Mouse (Mus musculus): ENCODE results near the gene Ralb. TPM values are rescaled to one million over a fixed set of nuclear protein-coding genes. Genes with fewer than 3 reads are reported as not detected.

The Ralb gene
- total and polyA plus RNA-seq, 2 experiments from 2014 or later, result 41.9 to 63.2 TPM

DNA sequence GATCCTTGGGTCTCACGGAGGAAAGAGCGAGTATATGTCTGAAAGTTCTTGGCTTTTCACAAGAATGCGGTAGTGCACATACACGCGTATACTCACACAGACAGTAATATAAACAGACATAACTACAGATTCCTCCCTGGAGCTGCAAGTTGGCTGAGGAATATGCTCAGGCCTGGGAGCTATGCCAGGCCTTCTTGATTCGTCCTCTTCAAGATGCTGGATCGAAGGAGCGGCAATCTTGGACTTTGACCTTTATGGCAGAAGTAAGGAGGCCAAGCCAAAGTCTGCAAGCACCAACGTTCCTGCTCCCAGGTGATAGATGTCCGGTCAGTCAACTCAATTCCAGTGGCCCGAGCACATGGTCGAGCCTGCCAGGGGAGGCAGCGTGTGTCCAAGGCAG lies 26.3 kb upstream of the Ralb start:
- H3K36me3 ChIP-seq (ENCODE audit: insufficient read depth, low read length), result peaks cover 12% of the 10 kb centered on the region; the same call in 1 of the 2 replicates
- no peak overlapping the region for H3K4me3 ChIP-seq (ENCODE audit: low read depth, low read length)
- no peaks in the 10 kb centered on the region for H3K27me3 ChIP-seq (ENCODE audit: insufficient read depth, low read length)
- 93% methylated on average over 13 of the region's 13 CpGs for WGBS
- no peak for ATAC-seq (ENCODE audit: low FRiP score)
- no peak overlapping the region for H3K9ac ChIP-seq (replicated peaks; ENCODE audit: low read length, poor library complexity, severe bottlenecking)
- no peaks in the 10 kb centered on the region for H3K9me3 ChIP-seq (ENCODE audit: low read length)
- DNase-seq (ENCODE audit: low spot score), result no peak
- no peak overlapping the region for H3K27ac ChIP-seq (ENCODE audit: low read depth, low read length)
- peaks cover 6% of the 10 kb centered on the region; the same call in 1 of the 2 replicates for H3K4me1 ChIP-seq (ENCODE audit: insufficient read depth, low read length)
- no peak overlapping the region for H3K4me2 ChIP-seq (ENCODE audit: low read depth, low read length, poor library complexity, severe bottlenecking)
- no peak for TF ChIP-seq CTCF (IDR thresholded peaks at IDR 0.05)

DNA sequence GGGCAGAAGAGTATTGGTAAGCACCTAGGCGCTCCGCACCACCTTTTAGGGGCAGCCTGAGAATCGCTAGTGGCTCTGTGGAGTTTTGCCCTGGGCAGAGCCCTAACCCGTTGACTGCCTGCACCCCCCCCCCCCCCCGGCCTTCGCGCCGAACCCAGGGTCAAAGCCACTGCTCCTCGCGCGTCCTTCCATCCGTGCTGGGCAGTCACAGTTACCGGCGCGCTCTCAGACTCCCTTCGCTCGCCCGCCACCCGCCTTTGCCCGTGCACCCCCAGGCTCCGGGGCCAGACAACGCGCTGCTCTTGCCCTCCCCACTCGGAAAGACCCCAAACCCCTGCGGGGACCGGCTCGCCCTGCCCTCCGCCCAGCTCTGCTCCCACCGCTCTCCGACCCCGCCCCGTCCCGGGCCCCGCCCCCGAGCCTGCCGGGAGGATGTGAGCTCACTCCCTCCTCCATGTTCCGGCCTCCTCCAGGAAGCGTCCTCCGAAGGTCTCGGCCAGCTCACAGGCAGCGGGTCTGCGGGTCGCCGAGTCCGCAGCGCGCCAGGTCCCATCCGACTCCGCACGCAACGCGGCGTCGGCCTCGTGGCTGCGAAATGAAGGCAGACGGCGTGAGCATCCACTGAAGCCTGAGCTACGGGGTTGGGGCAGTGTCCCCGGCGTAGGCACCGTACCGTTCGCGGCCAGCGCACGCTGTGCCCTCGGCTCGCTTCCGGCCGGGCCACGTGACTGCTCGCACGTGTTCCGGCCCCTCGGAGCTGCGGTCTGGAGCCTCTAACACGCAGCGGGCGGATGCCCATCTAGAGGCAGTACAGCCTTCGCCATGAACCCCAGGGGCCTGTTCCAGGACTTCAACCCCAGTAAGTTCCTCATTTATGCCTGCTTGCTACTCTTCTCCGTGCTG lies 21.3 kb upstream of the Ralb start, which contains the start of gene Tmem185b:
Tmem185b (plus strand) TSS at position 472 of the 903 bp plus-strand sequence.
- peak within 1 kb of the TSS; percentile 90 for H3K4me2 ChIP-seq (ENCODE audit: low read depth, low read length, poor library complexity, severe bottlenecking)
- peak within 1 kb of the TSS; percentile 81 for H3K9ac ChIP-seq (replicated peaks; ENCODE audit: low read length, poor library complexity, severe bottlenecking)
- WGBS, result 1% methylated on average over 64 of the region's 82 CpGs
- H3K4me1 ChIP-seq (ENCODE audit: insufficient read depth, low read length), result peaks cover 12% of the 10 kb centered on the region; the same call in 1 of the 2 replicates
- no peak for TF ChIP-seq CTCF (IDR thresholded peaks at IDR 0.05)
- H3K4me3 ChIP-seq (ENCODE audit: low read depth, low read length), result peak within 1 kb of the TSS; percentile 65
- H3K36me3 ChIP-seq (ENCODE audit: insufficient read depth, low read length), result peaks cover 12% of the 10 kb centered on the region; the same call in 1 of the 2 replicates
- no peaks in the 10 kb centered on the region for H3K27me3 ChIP-seq (ENCODE audit: insufficient read depth, low read length)
- peak within 1 kb of the TSS; percentile 78 for H3K27ac ChIP-seq (ENCODE audit: low read depth, low read length)
- DNase-seq (ENCODE audit: low spot score), result peak; percentile 83
- no peaks in the 10 kb centered on the region for H3K9me3 ChIP-seq (ENCODE audit: low read length)
- peak; percentile 95 for ATAC-seq (ENCODE audit: low FRiP score)

DNA sequence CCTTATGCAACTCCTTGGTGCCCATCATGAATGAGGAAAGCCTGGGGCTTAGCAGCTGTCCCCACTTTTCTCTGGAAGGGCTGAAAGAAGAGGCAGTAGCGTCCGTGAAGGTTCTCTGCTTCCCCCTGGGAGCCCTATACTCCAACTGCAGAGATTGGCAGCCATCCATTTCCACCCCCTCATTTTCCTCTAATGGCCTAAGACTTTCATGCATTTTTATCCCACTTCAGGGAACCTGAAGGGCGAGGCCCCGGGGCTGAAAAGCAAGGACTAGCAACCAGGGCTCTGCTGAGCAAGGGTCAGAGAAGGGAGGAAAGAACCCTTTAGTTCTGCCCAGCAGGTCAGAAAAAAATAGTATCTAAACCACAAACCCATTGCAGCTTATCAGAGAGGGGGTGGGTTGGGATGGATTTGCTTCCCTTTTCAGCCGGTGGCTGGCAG lies 20.4 kb upstream of the Ralb start:
- H3K4me3 ChIP-seq (ENCODE audit: low read depth, low read length), result peak overlapping the region; percentile 65
- 4% methylated on average over 5 of the region's 5 CpGs for WGBS
- ATAC-seq (ENCODE audit: low FRiP score), result no peak
- H3K4me2 ChIP-seq (ENCODE audit: low read depth, low read length, poor library complexity, severe bottlenecking), result peak overlapping the region; percentile 90
- H3K9me3 ChIP-seq (ENCODE audit: low read length), result no peaks in the 10 kb centered on the region
- 0 out of 2 replicates have a peak overlapping the region, but pooled peaks have one; percentile 78 for H3K27ac ChIP-seq (ENCODE audit: low read depth, low read length)
- peak; percentile 73 for DNase-seq (ENCODE audit: low spot score)
- peak; percentile 41; the same call in 1 of the 2 replicates for TF ChIP-seq CTCF (IDR thresholded peaks at IDR 0.05)
- peak overlapping the region; percentile 81 for H3K9ac ChIP-seq (replicated peaks; ENCODE audit: low read length, poor library complexity, severe bottlenecking)
- peaks cover 12% of the 10 kb centered on the region; the same call in 1 of the 2 replicates for H3K36me3 ChIP-seq (ENCODE audit: insufficient read depth, low read length)
- no peaks in the 10 kb centered on the region for H3K27me3 ChIP-seq (ENCODE audit: insufficient read depth, low read length)
- H3K4me1 ChIP-seq (ENCODE audit: insufficient read depth, low read length), result peaks cover 12% of the 10 kb centered on the region; the same call in 1 of the 2 replicates

DNA sequence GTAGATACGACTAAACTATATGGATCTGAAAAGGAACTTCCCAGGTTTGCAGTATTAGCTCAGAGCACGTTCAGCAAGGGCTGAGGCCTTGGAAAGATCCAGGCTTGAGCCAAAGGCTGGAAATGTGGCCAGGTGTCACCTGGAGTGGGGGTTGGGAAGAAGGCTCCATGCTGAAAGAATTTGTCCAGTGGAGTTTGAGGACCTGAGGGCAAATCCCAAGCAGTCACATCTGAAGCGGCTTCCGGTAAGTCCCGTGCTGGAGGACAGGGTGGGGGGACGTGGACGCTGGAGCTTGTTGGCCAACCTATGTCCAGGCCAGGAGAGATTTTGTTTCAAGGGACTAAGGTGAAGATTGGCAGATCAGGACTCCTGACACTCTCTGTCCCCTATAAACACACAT lies 19.2 kb upstream of the Ralb start:
- no peak for DNase-seq (ENCODE audit: low spot score)
- ATAC-seq (ENCODE audit: low FRiP score), result no peak
- no peak overlapping the region for H3K4me3 ChIP-seq (ENCODE audit: low read depth, low read length)
- H3K4me2 ChIP-seq (ENCODE audit: low read depth, low read length, poor library complexity, severe bottlenecking), result no peak overlapping the region
- WGBS, result 94% methylated on average over 7 of the region's 7 CpGs
- peaks cover 10% of the 10 kb centered on the region; the same call in 1 of the 2 replicates for H3K36me3 ChIP-seq (ENCODE audit: insufficient read depth, low read length)
- H3K27ac ChIP-seq (ENCODE audit: low read depth, low read length), result no peak overlapping the region
- H3K4me1 ChIP-seq (ENCODE audit: insufficient read depth, low read length), result peaks cover 12% of the 10 kb centered on the region; the same call in 1 of the 2 replicates
- H3K9ac ChIP-seq (replicated peaks; ENCODE audit: low read length, poor library complexity, severe bottlenecking), result no peak overlapping the region
- no peak for TF ChIP-seq CTCF (IDR thresholded peaks at IDR 0.05)
- no peaks in the 10 kb centered on the region for H3K9me3 ChIP-seq (ENCODE audit: low read length)
- no peaks in the 10 kb centered on the region for H3K27me3 ChIP-seq (ENCODE audit: insufficient read depth, low read length)

DNA sequence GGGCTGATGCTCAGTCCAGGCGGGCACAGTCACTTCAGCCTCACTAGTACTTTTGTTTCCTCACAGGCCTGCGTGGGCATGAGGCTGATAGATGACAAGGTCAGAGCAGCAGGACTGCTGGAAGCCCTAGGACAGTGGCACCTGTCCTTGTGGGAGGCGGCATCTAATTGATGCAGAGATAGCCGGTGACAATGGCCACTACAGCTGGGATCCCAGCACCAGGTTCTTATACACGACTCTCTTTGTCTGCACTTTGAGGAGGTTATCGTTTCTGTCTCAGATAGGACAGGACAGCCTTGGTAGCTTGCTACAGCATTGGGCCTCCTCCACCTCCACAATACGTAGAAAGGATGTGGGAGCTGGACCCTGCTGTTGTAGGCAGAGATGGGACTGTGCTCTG lies 18.8 kb upstream of the Ralb start:
- H3K27ac ChIP-seq (ENCODE audit: low read depth, low read length), result no peak overlapping the region
- peaks cover 12% of the 10 kb centered on the region; the same call in 1 of the 2 replicates for H3K4me1 ChIP-seq (ENCODE audit: insufficient read depth, low read length)

DNA sequence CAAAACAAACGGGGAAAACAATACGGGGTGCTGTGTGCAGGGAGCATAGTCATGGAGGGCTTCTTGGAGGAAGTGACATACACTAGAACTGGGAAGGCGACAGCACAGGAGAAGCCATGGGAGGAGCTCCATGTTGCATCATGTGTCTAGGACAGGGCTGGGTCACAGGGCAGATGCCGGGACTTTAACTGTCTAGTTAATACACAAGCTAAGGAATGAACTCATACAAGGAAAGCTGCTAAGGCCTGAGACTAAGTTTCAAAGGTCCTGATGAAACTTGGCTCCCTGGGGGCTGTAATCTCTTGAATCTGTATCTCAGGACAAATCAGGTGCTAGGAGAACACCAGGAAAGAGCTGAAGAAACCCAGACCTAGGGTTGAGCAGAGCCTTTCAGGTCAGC lies 18.1 kb upstream of the Ralb start:
- Histone ChIP-seq H3K4me1 (ENCODE audit: insufficient read depth, low read length) (peaks cover 12% of the 10 kb centered on the region; the same call in 1 of the 2 replicates), H3K36me3 (ENCODE audit: insufficient read depth, low read length) (0 out of 2 replicates have a peak, but pooled peaks cover 4% of the 10 kb centered on the region), H3K4me3 (ENCODE audit: low read depth, low read length) (no peak overlapping the region), H3K9me3 (ENCODE audit: low read length) (no peaks in the 10 kb centered on the region), H3K9ac (replicated peaks; ENCODE audit: low read length, poor library complexity, severe bottlenecking) (no peak overlapping the region), H3K27me3 (ENCODE audit: insufficient read depth, low read length) (no peaks in the 10 kb centered on the region), H3K27ac (ENCODE audit: low read depth, low read length) (no peak overlapping the region), H3K4me2 (ENCODE audit: low read depth, low read length, poor library complexity, severe bottlenecking) (no peak overlapping the region)
- TF ChIP-seq CTCF (IDR thresholded peaks at IDR 0.05), result no peak
- no peak for ATAC-seq (ENCODE audit: low FRiP score)
- WGBS, result 94% methylated on average over 4 of the region's 4 CpGs
- no peak for DNase-seq (ENCODE audit: low spot score)

More for the DNA sequence above, 18.8 kb upstream of the Ralb start:
- Histone ChIP-seq H3K9ac (replicated peaks; ENCODE audit: low read length, poor library complexity, severe bottlenecking) (no peak overlapping the region), H3K4me2 (ENCODE audit: low read depth, low read length, poor library complexity, severe bottlenecking) (no peak overlapping the region), H3K4me3 (ENCODE audit: low read depth, low read length) (no peak overlapping the region), H3K27me3 (ENCODE audit: insufficient read depth, low read length) (no peaks in the 10 kb centered on the region), H3K36me3 (ENCODE audit: insufficient read depth, low read length) (peaks cover 5% of the 10 kb centered on the region; the same call in 1 of the 2 replicates), H3K9me3 (ENCODE audit: low read length) (no peaks in the 10 kb centered on the region)
- no peak for TF ChIP-seq CTCF (IDR thresholded peaks at IDR 0.05)
- 88% methylated on average over 7 of the region's 7 CpGs for WGBS
- no peak for DNase-seq (ENCODE audit: low spot score)
- no peak for ATAC-seq (ENCODE audit: low FRiP score)
